Mouse (Mus musculus): Measurements from ENCODE around the gene Uqcc3.
"Not testable (repeated sequence)": the region's sequence is repeated elsewhere in the genome, so short reads cannot be mapped to it uniquely, and the experiment has no call there.

Gene Uqcc3

GRCm38 (mm10) chr19:8880311-8881033 lies at the start of gene Uqcc3:
TSS of gene Uqcc3 (minus strand) at chr19:8880923.
- peak; percentile 92 to 93 for DNase-seq

GRCm38 (mm10) chr19:8930117-8930516 lies 49.4 kb upstream of the Uqcc3 start:
- no peak for DNase-seq

- peak; percentile 93 to 94 for DNase-seq
Observed at GRCm38 (mm10) chr19:8929224-8930088, 48.7 kb upstream of the Uqcc3 start, which contains the start of the genes Rom1 and Eml3. TSS of gene Rom1 (minus strand) at chr19:8929356. TSS of gene Eml3 (plus strand) at chr19:8929552.

- DNase-seq: no peak
Observed at GRCm38 (mm10) chr19:8928689-8929223, 48.0 kb upstream of the Uqcc3 start.

GRCm38 (mm10) chr19:8927891-8928525 lies 47.3 kb upstream of the Uqcc3 start:
- DNase-seq: no peak

GRCm38 (mm10) chr19:8926766-8927165 lies 46.0 kb upstream of the Uqcc3 start:
- peak in 1 of 2 experiments; percentile 19 for DNase-seq

- DNase-seq: peak in 1 of 2 experiments; percentile 30
Observed at GRCm38 (mm10) chr19:8921741-8922140, 41.0 kb upstream of the Uqcc3 start.

GRCm38 (mm10) chr19:8920836-8921291 lies 40.1 kb upstream of the Uqcc3 start:
- no peak for DNase-seq

GRCm38 (mm10) chr19:8920073-8920736 lies 39.5 kb upstream of the Uqcc3 start, which contains the start of gene B3gat3:
TSS of gene B3gat3 (plus strand) at chr19:8920374.
- peak; percentile 97 for DNase-seq

GRCm38 (mm10) chr19:8919684-8920072 lies 39.0 kb upstream of the Uqcc3 start:
- no peak for DNase-seq

GRCm38 (mm10) chr19:8919000-8919399 lies 38.3 kb upstream of the Uqcc3 start:
- DNase-seq: no peak

- DNase-seq: no peak
Observed at GRCm38 (mm10) chr19:8914212-8914611, 33.5 kb upstream of the Uqcc3 start.

GRCm38 (mm10) chr19:8911810-8912209 lies 31.1 kb upstream of the Uqcc3 start:
- DNase-seq: no peak

- DNase-seq: no peak
Observed at GRCm38 (mm10) chr19:8908531-8908930, 27.8 kb upstream of the Uqcc3 start.

GRCm38 (mm10) chr19:8903412-8903811 lies 22.7 kb upstream of the Uqcc3 start:
- DNase-seq: no peak

- no peak for DNase-seq
Observed at GRCm38 (mm10) chr19:8899079-8899478, 18.4 kb upstream of the Uqcc3 start.

- DNase-seq: no peak
Observed at GRCm38 (mm10) chr19:8898576-8898975, 17.9 kb upstream of the Uqcc3 start.

GRCm38 (mm10) chr19:8897865-8898495 lies 17.3 kb upstream of the Uqcc3 start, which contains the start of gene Ganab:
TSS of gene Ganab (plus strand) at chr19:8898071.
- DNase-seq: peak; percentile 96 to 98

GRCm38 (mm10) chr19:8897211-8897864 lies 16.6 kb upstream of the Uqcc3 start:
- peak; percentile 52 to 63 for DNase-seq

GRCm38 (mm10) chr19:8896231-8896630 lies 15.5 kb upstream of the Uqcc3 start:
- not testable (repeated sequence) for DNase-seq

GRCm38 (mm10) chr19:8895397-8895960 lies 14.8 kb upstream of the Uqcc3 start:
- DNase-seq: no peak
